Mouse (Mus musculus) ovary, postnatal 14 days (tissue): ENCODE data around the gene Cym.
A peak's percentile ranks its signal among the peaks of the same experiment; 100 is the strongest.

Source experiments
- DNase-seq: peaks from one replicate; pipeline ENCODE4 v3.0.0; 2022; ENCODE audit warnings: low spot score

Cym gene

GRCm38 (mm10) chr3:107223230-107223629, 1.7 kb upstream of the Cym start:
- no peak for DNase-seq

- DNase-seq, result no peak
Observed at GRCm38 (mm10) chr3:107218572-107218971, 3.0 kb downstream of the Cym start.

GRCm38 (mm10) chr3:107217101-107217480, 4.4 kb downstream of the Cym start:
- DNase-seq, result no peak

DNA sequence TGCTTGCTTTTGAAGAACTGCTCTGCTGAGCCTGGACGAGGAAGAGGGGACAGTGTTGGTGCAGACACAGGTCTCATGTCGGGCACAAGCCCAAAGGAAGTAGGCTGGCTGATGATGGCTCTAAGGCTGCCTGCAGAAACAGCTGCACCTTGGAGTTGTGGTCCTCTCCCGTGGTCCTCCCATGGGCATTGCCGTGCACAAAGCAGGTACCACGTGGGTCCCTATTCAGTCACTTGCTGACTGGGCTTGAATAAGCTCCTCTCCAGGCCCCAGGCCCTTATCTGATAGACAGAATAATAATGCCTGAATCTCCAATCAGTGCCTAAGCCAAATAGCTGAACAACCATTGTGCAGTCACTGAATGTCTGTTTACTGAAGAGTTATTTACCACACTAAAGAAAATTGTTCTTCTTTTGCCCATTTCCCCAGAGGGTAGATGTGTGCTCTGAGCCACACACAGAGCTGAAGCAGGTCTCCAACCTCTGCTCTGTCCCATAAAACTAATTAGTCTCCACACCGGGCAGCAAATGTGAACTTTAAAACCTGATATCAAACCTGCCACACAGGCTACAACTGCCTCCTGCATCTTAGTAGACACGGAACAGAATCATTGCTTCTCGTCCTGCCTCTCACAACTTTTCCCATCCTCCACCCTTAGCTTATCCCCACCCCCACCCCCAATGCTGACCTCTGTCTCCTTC, 5.0 kb downstream of the Cym start:
- DNase-seq, result no peak

DNA sequence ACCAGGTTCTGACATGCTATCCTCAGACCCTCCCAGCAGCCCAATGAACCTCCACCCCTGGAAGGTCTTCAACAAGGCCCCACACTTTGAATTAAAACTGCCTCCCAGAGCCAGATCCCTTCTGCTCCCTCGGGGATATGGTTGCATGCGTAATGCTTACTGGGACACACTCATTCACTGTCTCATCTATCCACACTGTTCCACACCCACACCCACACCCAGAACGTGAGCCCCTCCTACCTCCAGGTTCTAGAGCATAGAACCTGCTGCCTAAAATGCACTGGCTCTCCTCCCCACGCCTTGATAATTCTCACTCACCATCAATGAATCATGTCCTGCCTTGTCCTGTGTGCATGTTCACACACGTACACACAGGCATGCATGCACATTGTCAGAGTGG, 6.9 kb downstream of the Cym start:
- no peak for DNase-seq

DNA sequence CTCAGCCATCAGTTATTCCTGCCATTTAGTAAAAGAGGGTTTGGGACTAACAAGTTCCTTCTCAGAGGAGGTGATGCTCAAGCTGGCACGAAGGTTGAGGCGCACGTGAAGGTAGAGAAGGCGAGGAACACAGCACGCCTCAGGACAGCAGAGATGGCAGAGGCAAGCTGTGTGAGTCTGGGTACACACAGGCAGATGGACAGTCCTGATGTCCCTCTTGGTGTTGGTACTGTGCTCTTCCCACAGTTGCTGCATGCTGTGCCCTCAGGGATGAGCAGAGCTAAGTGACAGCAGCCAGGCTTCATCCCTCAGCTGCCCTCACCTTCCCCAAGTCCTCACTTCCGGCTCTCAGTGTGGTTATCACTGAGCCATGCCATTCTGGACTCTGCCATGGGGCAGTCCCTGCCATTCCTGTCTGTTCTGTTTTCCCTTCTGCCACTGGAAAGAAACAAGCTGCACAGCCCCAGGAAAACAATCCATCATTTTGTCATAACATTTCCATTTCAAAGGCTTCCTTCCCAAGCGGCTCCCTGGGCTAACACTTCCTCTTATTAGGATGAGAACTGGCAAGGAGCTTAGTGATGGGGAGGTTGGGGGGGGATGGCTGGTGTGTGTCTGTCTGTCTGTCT, 13.8 kb downstream of the Cym start:
- DNase-seq, result no peak

- DNase-seq, result no peak
Observed at GRCm38 (mm10) chr3:107206490-107207150, 14.9 kb downstream of the Cym start.

GRCm38 (mm10) chr3:107205994-107206393, 15.5 kb downstream of the Cym start:
- DNase-seq, result peak; percentile 61

DNA sequence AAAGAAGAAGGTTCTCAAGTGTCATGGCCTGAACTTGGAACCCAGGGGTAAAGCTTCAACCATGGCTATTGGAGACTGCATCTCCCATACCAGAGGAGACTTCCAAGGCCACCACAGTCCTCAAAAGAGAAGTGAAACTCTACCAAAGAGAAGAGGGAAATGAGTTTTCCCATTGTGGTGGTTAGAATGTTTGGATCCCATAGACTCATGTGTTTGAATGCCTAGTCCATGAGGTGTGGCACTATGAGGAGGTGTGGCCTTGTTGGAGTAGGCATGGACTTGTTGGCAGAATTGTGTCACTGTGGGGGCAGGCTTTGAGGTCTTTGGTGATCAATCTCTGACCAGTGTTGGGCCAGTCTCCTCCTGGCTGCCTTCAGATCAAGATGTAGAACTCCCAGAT, 16.4 kb downstream of the Cym start:
- DNase-seq, result no peak

GRCm38 (mm10) chr3:107204413-107204812, 17.1 kb downstream of the Cym start:
- no peak for DNase-seq

DNA sequence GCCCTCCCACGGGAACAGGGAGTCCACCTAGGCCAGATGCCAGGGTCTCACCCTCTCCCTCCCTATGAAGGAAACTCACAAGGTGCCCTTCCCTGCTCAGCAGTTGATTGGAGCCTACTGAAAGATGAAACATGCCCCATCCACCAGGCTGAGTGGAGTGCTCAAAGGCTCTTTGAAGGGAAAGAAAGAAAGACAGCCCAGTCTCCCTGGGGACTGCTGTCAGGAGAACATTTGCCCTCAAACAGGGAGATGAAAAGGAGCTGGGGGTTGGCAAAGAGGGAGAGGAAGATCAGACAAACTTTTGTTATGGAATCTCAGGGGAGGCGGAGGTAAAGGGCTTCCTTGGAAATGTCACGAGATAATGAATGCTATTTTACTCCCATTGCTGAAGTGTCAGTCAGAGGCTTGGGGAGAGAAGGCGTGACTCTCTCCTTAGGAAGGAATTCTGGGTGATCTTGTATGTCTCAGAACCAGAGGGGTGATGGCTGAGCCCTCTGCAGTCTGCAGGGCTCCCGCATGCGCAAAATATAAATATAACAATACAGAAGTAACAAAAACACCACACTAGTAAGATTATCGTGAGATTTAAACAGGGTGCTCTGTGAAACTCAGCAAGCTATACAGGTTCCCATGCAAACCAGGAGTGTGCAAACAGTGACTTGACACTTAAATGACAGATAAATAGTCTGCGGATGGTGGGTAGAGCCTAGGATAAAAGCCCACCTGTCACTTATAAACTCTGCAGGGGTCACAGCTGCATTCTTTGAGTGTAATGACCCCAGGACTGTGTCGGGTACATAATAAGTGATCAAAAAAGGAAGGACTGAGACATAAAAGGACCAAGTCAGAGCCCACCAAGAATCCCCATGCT, 20.0 kb downstream of the Cym start:
- DNase-seq, result no peak

GRCm38 (mm10) chr3:107188226-107188899, 33.2 kb downstream of the Cym start:
- DNase-seq, result no peak

DNA sequence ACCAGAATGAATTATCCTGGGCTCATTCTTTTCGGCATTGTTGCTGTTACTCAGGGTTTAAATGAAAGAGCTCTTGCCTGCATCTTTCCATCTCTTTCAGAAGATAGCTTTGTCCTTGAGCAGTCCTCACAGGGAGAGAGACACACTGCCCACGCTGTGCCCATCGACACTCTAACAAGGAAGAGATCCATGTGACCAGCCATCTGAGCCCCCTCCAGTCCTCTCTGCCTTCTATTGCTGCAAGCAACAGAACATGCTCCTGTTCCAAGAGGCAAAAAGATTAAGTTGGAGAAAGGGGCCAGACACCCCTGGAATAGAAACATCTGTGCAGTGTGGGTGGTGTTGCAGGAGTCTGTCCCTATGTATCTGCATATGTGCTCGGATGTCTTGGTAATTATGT, 34.5 kb downstream of the Cym start:
- no peak for DNase-seq

- DNase-seq, result no peak
Observed at GRCm38 (mm10) chr3:107185597-107185996, 35.9 kb downstream of the Cym start.

DNA sequence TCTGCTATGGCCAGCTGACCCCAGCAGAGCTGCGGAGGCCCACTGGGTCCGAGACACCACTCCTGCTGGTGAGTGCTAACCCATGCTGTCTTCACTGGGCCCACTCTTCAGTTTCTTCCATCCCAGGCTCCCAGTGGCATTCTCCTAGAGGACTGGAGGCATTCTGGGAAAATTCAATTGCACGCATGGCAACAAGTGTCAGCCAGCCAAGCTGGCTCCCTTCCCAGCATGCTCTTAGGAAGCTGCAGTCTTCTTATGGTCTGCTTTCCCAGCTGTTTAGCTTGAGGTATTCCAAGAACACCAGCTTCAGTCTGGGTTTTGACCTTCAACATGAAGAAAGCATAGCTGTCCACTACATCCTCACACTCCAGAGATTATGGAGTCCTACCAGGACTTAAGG, 38.4 kb downstream of the Cym start:
- no peak for DNase-seq

- DNase-seq, result no peak
Observed at GRCm38 (mm10) chr3:107182756-107183155, 38.8 kb downstream of the Cym start, which contains the start of gene Kcna10. Kcna10 (plus strand) TSS chr3:107183056.

DNA sequence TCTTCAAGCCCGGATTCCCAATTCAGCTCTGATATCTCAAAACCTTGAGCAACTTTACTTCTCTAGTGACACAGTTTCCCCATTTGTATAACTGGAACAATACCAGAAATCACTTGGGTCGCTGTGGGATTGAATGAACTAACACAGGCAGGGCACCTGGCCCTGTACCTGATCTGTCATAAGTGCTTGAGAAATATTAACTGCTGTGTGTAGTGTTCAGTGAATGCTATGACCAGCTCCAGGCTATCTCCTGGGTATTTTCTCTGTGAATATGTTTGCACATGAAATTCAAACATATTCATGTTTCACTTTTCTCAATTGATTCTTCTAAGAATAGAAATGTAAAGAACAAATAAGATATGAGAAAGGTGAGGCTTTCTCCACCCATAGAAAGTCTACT, 40.7 kb downstream of the Cym start:
- DNase-seq, result no peak

DNA sequence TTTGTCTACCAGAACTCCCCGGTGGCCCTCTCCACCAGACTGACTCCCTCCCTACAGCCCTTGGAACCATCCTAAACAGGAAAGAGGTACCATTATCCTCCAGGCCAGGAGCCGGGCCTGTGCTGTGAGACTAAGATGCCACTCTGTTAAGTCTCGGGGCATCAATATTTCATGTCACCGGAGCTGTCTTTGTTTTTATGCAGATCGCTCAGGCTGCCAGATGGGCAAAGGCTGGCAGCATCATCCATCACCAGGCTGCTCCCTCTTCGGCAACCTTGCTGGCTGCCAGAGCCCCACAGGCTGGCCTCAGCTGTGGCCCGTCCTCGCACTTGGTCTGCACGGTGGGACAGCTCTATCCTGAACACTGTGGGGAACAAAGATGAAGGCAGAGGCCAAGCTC, 45.0 kb downstream of the Cym start:
- DNase-seq, result no peak

GRCm38 (mm10) chr3:107175486-107175885, 46.0 kb downstream of the Cym start:
- peak; percentile 23 for DNase-seq

DNA sequence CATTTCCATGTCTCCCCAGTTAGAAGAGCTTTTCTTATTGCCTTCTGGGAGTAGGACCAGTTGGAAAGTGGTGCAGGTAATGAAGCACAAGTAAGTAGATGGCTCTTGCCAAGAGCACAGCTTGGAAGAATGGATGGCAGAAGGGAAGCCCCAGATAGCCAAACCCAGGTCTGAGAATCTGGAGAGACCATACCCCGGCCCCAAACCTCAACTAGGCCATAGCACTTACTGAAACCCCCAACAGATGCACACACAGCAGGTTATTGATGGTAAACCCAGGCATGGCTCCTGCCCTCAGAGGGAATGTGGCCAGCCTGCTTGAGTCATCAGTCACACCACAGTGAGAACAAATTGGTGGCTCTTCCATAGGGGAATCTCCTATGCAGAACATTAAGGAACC, 49.0 kb downstream of the Cym start:
- no peak for DNase-seq

- no peak for DNase-seq
Observed at GRCm38 (mm10) chr3:107171964-107172363, 49.6 kb downstream of the Cym start.

DNA sequence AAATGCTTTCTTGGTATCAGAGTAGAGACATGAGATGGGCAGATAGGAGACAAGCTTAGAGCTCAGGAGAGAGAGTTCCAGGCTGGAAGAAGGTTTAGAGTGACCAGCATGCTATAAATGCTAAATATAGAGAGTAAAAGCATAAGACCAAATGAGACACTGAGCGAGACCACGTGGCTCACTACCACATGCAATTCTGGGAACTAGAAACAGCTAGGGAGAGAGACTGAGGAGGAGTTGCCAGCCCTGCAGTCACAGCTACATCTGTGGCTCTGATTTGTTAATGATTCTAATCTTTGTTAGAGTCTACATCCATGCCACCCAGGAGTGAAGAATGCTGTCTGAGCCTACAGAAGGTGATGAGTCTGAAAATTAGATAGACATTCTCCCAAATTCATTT, 52.0 kb downstream of the Cym start:
- no peak for DNase-seq
